11 mouse cellular contexts compared by ENCODE assay signal in genomic region chr7:83443596-83444278, GRCm38 (mm10).
A peak's percentile ranks its signal among the peaks of the same experiment; 100 is the strongest.
DNase-seq lines count a peak whose midpoint lies in the region; ATAC-seq and TF ChIP-seq lines count a peak whose summit lies in the region.
"Had no signal": no experiment of that assay in that cellular context is flagged by ENCODE, and none has a peak within 500 bp of the region (broad histone marks: within the 10 kb centered on the region; RNA-seq: fewer than 3 reads in every experiment).

No protein-coding gene starts in this region.

- H3K27ac ChIP-seq in heart, embryonic 16.5 days (ENCODE audit: low read length) = peak overlapping the region; percentile 68
- no peak overlapping the region for H3K27ac ChIP-seq in forebrain, embryonic 14.5 days (ENCODE audit: low read depth, low read length)
- peak overlapping the region; percentile 70 for H3K27ac ChIP-seq in midbrain, embryonic 10.5 days (replicated peaks)

- no peak overlapping the region for H3K9ac ChIP-seq in heart, embryonic 16.5 days (ENCODE audit: low read length)
- no peak overlapping the region for H3K9ac ChIP-seq in forebrain, embryonic 14.5 days (ENCODE audit: low read length)

- TF ChIP-seq CTCF in brain, embryonic 14.5 days (IDR thresholded peaks at IDR 0.05; ENCODE audit: borderline replicate concordance, extremely low read depth, insufficient read depth, insufficient read length) = no peak

- peaks cover 12% of the 10 kb centered on the region for H3K4me1 ChIP-seq in heart, embryonic 16.5 days (ENCODE audit: control insufficient read depth, insufficient read depth, low read length)
- peaks cover 4% of the 10 kb centered on the region; the same call in 1 of the 2 replicates for H3K4me1 ChIP-seq in forebrain, embryonic 14.5 days (ENCODE audit: control insufficient read depth, insufficient read depth, low read length)
- peaks cover 48% of the 10 kb centered on the region for H3K4me1 ChIP-seq in midbrain, embryonic 10.5 days

- DNase-seq in heart, postnatal 36 days = no peak
- peak; percentile 65 for DNase-seq in brain, embryonic 14.5 days (ENCODE audit: low read depth)
- peak; percentile 12 for DNase-seq in forebrain, embryonic 14.5 days (ENCODE audit: low spot score)
- DNase-seq in midbrain, embryonic 10.5 days (ENCODE audit: low spot score) = peak; percentile 75
- no peak for DNase-seq in cerebellum, adult 11 months
- DNase-seq in cerebellum, adult 18-20 months = no peak
- no peak for DNase-seq in thymus, postnatal 0 days (ENCODE audit: low spot score)
- DNase-seq: adrenal gland, postnatal 10 days; thymus, adult 2 months had no signal

- no peak for TF ChIP-seq POLR2A in brain, embryonic 14.5 days (IDR thresholded peaks at IDR 0.05; ENCODE audit: borderline replicate concordance, extremely low read depth, insufficient read depth, insufficient read length, poor library complexity, severe bottlenecking)

- intact Hi-C loops in heart, postnatal 36 days (cut with DNase I) = loop anchor here (5.0 kb wide), 1 partner anchor 104 kb away; no protein-coding TSS in a partner anchor

- ATAC-seq in heart, embryonic 16.5 days (replicated peaks; ENCODE audit: extremely low read depth, insufficient read depth, low FRiP score) = peak; percentile 77
- no peak for ATAC-seq in forebrain, embryonic 14.5 days

- no peak overlapping the region for H3K4me3 ChIP-seq in heart, embryonic 16.5 days (ENCODE audit: low read length)
- H3K4me3 ChIP-seq in forebrain, embryonic 14.5 days (ENCODE audit: low read depth, low read length) = no peak overlapping the region
- H3K4me3 ChIP-seq in midbrain, embryonic 10.5 days = no peak overlapping the region

- no peaks in the 10 kb centered on the region for H3K27me3 ChIP-seq in heart, embryonic 16.5 days (ENCODE audit: control insufficient read depth, insufficient read depth, low read length)
- H3K27me3 ChIP-seq in forebrain, embryonic 14.5 days (replicated peaks; ENCODE audit: control insufficient read depth, insufficient read depth, low read length) = no peaks in the 10 kb centered on the region
- 0 out of 2 replicates have a peak, but pooled peaks cover 5% of the 10 kb centered on the region for H3K27me3 ChIP-seq in midbrain, embryonic 10.5 days (ENCODE audit: low read depth, poor library complexity, severe bottlenecking)
- H3K27me3 ChIP-seq: CH12.LX had no signal

- H3K4me2 ChIP-seq in heart, embryonic 16.5 days (ENCODE audit: low read depth, low read length) = no peak overlapping the region
- no peak overlapping the region for H3K4me2 ChIP-seq in forebrain, embryonic 14.5 days (ENCODE audit: low read length)

- H3K36me3 ChIP-seq in heart, embryonic 16.5 days (ENCODE audit: control insufficient read depth, insufficient read depth) = no peaks in the 10 kb centered on the region
- H3K36me3 ChIP-seq in forebrain, embryonic 14.5 days (ENCODE audit: control insufficient read depth, insufficient read depth, low read length) = no peaks in the 10 kb centered on the region
- H3K36me3 ChIP-seq in midbrain, embryonic 10.5 days = no peaks in the 10 kb centered on the region

- 33% methylated on average over 16 of the region's 16 CpGs for WGBS in heart, embryonic 16.5 days
- WGBS in forebrain, embryonic 14.5 days = 30% methylated on average over 16 of the region's 16 CpGs
- WGBS in midbrain, embryonic 10.5 days = 24% methylated on average over 16 of the region's 16 CpGs

- H3K9me3 ChIP-seq in heart, embryonic 16.5 days (replicated peaks; ENCODE audit: control insufficient read depth, low read length) = no peaks in the 10 kb centered on the region
- no peaks in the 10 kb centered on the region for H3K9me3 ChIP-seq in forebrain, embryonic 14.5 days (replicated peaks; ENCODE audit: control insufficient read depth, low read length)
- no peaks in the 10 kb centered on the region for H3K9me3 ChIP-seq in midbrain, embryonic 10.5 days (replicated peaks)

Comparison
In these comparisons a context has a peak if more than half of its experiments do, and no peak if none do; other contexts are left out.
1. DNase-seq: peak in brain, embryonic 14.5 days (single experiment), forebrain, embryonic 14.5 days (single experiment) and midbrain, embryonic 10.5 days (single experiment); none in heart, postnatal 36 days (0 of 2), cerebellum, adult 11 months (single experiment), cerebellum, adult 18-20 months (0 of 2) and thymus, postnatal 0 days (single experiment).